Mouse (Mus musculus) stomach, embryonic 14.5 days (tissue): ENCODE measurements at regions not wholly inside any gene's neighbourhood (a gene's known extent, or its start where the extent isn't known, plus 50 kb on each side); places are given as distances from the start of the nearest gene placed in this dataset.

Experiments
- ATAC-seq: fragments of 200-750 bp; cut with Nextera tagmentation; 2 replicates; pipeline ENCODE4 v1.8.0; 2017; ENCODE audit warnings: low read depth, moderate TSS enrichment; ENCODE audit not compliant: insufficient number of reproducible peaks, insufficient read depth, low FRiP score
- H3K27ac ChIP-seq: fragments of 300-500 bp; sonication (generic); 2 replicates; pipeline ENCODE4 v1.5.1; 2014; ENCODE audit warnings: mild to moderate bottlenecking, low read length, moderate library complexity, mixed read lengths
- H3K27me3 ChIP-seq: fragments of 300-500 bp; sonication (generic); 2 replicates; pipeline ENCODE4 v1.6.1; 2014; ENCODE audit warnings: low read length, control low read depth, mixed read lengths; ENCODE audit not compliant: control insufficient read depth, insufficient read depth
- H3K36me3 ChIP-seq: fragments of 300-500 bp; sonication (generic); 2 replicates; pipeline ENCODE4 v1.6.1; 2014; ENCODE audit warnings: mild to moderate bottlenecking, control low read depth, low read length, moderate library complexity, mixed read lengths; ENCODE audit not compliant: control insufficient read depth, insufficient read depth
- H3K4me1 ChIP-seq: fragments of 300-500 bp; sonication (generic); 2 replicates; pipeline ENCODE4 v1.6.1; 2014; ENCODE audit warnings: low read length, control low read depth, mixed read lengths; ENCODE audit not compliant: control insufficient read depth, insufficient read depth
- H3K4me2 ChIP-seq: fragments of 300-500 bp; sonication (generic); replicated peaks from 2 replicates; pipeline ENCODE4 v1.6.1; 2014; ENCODE audit warnings: low read depth, low read length, control low read depth
- H3K4me3 ChIP-seq: fragments of 300-500 bp; sonication (generic); 2 replicates; pipeline ENCODE4 v1.5.1; 2014; ENCODE audit warnings: low read depth, low read length, control low read depth
- H3K9ac ChIP-seq: fragments of 300-500 bp; sonication (generic); replicated peaks from 2 replicates; pipeline ENCODE4 v1.6.1; 2014; ENCODE audit warnings: low read depth, mild to moderate bottlenecking, control low read depth, low read length, moderate library complexity, mixed read lengths
- H3K9me3 ChIP-seq: fragments of 300-500 bp; sonication (generic); 2 replicates; pipeline ENCODE4 v1.6.1; 2016; ENCODE audit warnings: low read depth, low read length, control low read depth; ENCODE audit not compliant: control insufficient read depth
- WGBS: fragments of 180-500 bp; shearing (Covaris S2); extraction: QIAGEN DNeasy Blood & Tissue Kit; methylation state at CpG from one replicate; pipeline ENCODE4 v1.1.7; 2014; 5-methylcytosine and 5-hydroxymethylcytosine counted together

DNA sequence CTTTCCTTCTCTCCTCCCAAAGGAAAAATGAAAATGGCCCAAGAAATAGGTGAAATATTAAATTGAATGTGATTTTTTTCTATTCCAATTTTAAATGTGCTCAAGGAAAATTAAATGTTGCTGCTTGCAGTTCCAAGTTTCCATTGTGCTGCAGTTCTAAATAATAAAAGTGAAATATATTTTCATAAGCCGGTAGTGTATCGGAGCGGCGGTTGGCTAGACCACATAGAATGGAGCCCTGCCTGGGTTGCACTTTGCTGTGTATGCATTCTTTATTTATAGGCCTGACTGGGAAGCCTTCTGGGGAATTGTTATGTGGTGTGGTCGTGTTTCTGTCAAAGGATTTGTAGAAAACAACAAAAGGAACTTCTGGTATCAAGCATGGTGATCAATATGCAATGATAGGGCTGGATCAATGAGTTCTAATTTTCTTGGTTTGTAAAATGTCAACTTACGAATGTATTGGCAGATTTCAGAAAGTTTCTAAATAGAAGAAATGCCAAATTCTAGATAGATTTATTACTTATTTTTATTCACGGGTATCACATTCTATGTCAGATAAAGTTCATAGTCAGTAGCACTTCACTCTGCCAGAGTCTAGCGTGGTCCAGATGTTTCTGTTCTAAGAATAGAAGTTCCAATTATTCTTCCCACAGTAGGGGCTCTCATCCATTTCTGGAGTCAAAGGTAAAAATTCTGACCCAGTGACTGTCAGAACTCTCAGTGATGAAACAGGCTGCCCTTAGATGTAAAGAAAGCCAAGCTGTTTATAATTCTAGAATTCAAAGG is 123.0 kb downstream of the Otol1 start:
- H3K27ac ChIP-seq = no peak overlapping the region
- 79% methylated on average over 8 of the region's 8 CpGs for WGBS
- no peaks in the 10 kb centered on the region for H3K9me3 ChIP-seq
- H3K4me3 ChIP-seq = no peak overlapping the region
- no peak for ATAC-seq
- no peaks in the 10 kb centered on the region for H3K27me3 ChIP-seq
- no peak overlapping the region for H3K9ac ChIP-seq
- H3K4me2 ChIP-seq = no peak overlapping the region
- no peaks in the 10 kb centered on the region for H3K4me1 ChIP-seq
- no peaks in the 10 kb centered on the region for H3K36me3 ChIP-seq

DNA sequence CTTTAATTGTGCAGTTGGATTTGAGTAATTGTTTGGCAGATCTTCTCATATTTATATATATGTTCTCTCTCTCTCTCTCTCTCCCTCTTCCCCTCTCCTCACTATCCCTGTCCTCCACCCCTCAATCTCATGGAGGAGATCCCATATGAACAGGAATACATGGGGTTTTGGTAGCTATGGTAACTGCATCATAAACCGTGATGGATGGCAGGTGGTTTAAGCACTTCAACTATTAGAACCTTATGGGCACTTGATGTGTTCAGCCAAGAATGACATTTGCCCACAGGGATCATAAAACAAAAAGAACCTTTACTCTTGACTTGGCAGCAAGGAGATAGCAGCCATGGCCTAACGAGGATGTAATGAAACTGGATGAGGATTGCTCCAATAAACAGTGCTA is 127.5 kb downstream of the Otol1 start:
- no peak for ATAC-seq
- WGBS = 60% methylated on average over 2 of the region's 2 CpGs
- H3K27me3 ChIP-seq = no peaks in the 10 kb centered on the region
- H3K4me2 ChIP-seq = no peak overlapping the region
- no peaks in the 10 kb centered on the region for H3K9me3 ChIP-seq
- no peaks in the 10 kb centered on the region for H3K36me3 ChIP-seq
- H3K4me1 ChIP-seq = no peaks in the 10 kb centered on the region
- H3K4me3 ChIP-seq = no peak overlapping the region
- H3K9ac ChIP-seq = no peak overlapping the region
- H3K27ac ChIP-seq = no peak overlapping the region

DNA sequence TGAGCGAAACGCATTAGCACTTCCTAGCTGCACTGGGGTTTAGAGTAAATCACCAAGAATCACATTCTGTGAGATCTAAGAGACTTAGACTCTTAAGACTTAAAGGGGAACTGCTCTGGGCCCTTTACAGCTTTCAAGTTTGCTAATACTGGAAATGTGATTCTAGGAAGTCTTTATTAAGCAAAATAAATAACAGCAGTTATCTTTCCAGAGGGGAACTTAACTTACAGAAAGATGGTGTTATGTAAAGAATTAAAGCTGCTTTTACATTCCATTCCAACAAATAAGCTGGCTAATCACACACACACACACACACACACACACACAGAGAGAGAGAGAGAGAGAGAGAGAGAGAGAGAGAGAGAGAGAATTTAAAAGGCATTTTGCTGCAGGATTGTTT is 131.1 kb downstream of the Otol1 start:
- no peaks in the 10 kb centered on the region for H3K9me3 ChIP-seq
- H3K9ac ChIP-seq = no peak overlapping the region
- no peak overlapping the region for H3K4me2 ChIP-seq
- H3K27ac ChIP-seq = no peak overlapping the region
- H3K4me3 ChIP-seq = no peak overlapping the region
- ATAC-seq = no peak
- WGBS = 71% methylated on average over 2 of the region's 2 CpGs
- H3K4me1 ChIP-seq = no peaks in the 10 kb centered on the region
- no peaks in the 10 kb centered on the region for H3K27me3 ChIP-seq
- no peaks in the 10 kb centered on the region for H3K36me3 ChIP-seq

DNA sequence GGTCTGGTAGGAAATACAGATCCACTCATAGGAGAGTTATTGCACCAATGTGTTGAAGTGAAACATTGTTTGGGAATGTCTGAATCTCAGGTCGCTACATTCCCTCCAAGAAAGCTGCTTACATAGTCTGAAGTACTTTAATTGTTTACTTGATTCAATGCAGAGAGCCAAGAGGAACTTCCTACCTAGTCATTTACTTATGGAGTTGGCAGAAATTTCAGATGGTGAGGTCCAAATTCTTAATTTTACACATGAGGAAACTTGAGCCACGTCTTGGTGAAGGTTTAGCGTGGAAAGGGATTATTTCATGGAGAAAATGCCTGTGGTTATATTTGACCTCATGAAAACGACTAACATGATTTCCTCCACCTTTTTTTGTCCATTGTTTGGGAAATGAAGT is 131.5 kb downstream of the Otol1 start:
- Histone ChIP-seq H3K4me3 (no peak overlapping the region), H3K4me1 (no peaks in the 10 kb centered on the region), H3K27me3 (no peaks in the 10 kb centered on the region), H3K9me3 (no peaks in the 10 kb centered on the region), H3K4me2 (no peak overlapping the region), H3K9ac (no peak overlapping the region), H3K27ac (no peak overlapping the region), H3K36me3 (no peaks in the 10 kb centered on the region)
- WGBS = 53% methylated on average over 4 of the region's 4 CpGs
- no peak for ATAC-seq

DNA sequence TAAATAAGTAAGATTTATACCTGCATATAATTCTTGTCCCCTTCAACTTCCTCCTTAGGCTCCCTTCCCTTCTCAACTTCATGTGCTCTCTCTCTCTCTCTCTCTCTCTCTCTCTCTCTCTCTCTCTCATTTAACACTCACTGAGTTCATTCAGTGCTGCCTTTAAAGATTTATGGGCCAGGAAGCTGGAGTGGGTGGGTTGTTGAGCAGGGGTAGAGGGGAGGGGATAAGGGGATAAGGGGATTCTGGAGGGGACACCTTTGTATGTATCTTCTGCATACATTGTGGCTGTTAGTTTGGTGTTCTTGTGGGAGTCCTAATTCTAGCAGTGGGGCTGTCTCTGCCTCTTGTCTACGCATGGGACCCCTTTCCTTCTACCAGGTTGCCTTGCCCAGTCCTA is 138.3 kb downstream of the Otol1 start:
- no peak overlapping the region for H3K4me3 ChIP-seq
- H3K27ac ChIP-seq = no peak overlapping the region
- no peaks in the 10 kb centered on the region for H3K27me3 ChIP-seq
- H3K36me3 ChIP-seq = no peaks in the 10 kb centered on the region
- no peaks in the 10 kb centered on the region for H3K9me3 ChIP-seq
- no peak overlapping the region for H3K4me2 ChIP-seq
- no peak for ATAC-seq
- 85% methylated on average over 1 of the region's 1 CpGs for WGBS
- H3K9ac ChIP-seq = no peak overlapping the region
- 0 out of 2 replicates have a peak, but pooled peaks cover 4% of the 10 kb centered on the region for H3K4me1 ChIP-seq

DNA sequence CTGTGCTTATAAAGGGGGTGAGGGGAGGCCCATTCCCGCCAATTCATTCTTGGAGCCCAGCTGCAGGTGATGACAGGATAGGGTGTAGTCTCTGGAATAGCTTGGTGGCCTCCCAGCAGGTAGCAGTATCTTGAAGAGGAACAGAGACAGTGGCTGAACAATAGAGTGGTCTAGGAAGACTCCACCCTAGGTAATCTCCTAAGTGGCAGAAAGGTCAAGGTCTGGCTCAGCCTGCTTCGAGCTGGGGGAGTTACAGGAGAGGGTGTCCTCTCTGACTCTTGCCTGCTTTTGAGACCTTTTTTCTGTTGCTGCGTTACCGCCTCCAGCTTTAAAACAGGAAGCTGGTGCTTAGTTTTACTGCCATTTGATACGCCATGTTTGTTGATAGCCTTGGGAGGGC is 143.7 kb downstream of the Otol1 start:
- Histone ChIP-seq H3K9me3 (no peaks in the 10 kb centered on the region), H3K9ac (no peak overlapping the region), H3K36me3 (no peaks in the 10 kb centered on the region), H3K4me2 (no peak overlapping the region), H3K4me3 (no peak overlapping the region), H3K27ac (no peak overlapping the region), H3K4me1 (no peaks in the 10 kb centered on the region), H3K27me3 (no peaks in the 10 kb centered on the region)
- no peak for ATAC-seq
- 58% methylated on average over 5 of the region's 5 CpGs for WGBS

DNA sequence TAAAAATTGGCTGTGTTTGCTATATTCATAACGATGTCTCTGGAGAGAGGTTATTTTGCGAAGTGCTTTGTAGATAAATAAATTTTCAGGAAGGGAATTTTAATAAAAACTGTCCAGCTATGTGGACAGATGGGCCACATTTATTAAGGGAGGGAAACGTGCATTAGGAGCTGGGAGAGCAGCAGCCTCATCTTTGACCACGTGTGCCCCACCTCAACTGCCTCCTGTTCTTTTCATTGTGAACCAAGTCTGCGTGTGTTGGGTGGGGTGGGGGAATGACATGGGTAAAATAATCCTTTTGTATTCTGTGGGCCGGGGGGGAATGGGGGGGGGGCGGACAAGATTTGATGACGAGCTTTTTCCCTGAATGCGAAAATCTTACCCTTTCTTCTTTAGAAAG is 152.6 kb downstream of the Otol1 start:
- Histone ChIP-seq H3K4me3 (no peak overlapping the region), H3K36me3 (no peaks in the 10 kb centered on the region), H3K4me2 (no peak overlapping the region), H3K27ac (no peak overlapping the region), H3K27me3 (no peaks in the 10 kb centered on the region), H3K9ac (no peak overlapping the region), H3K9me3 (no peaks in the 10 kb centered on the region), H3K4me1 (no peaks in the 10 kb centered on the region)
- WGBS = 69% methylated on average over 9 of the region's 9 CpGs
- ATAC-seq = no peak

DNA sequence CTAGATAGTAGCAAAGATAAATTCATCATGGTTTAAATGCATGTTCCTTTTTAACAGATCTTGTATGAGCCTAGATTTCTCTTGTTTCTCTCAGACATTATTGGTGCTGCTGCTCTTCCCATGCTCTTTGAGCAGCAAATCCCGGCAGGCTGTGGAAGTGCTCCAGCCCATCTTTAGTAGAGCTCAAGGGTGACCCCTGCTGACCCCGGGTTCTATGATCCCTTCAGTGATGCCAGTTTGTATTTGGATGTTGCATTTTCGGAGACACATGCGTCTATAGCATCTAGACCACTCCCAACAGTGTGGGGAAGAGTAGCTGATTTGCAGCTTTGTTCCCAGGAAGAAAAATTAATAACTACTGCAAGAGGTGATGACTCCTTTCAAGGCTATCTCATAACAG is 164.3 kb downstream of the Otol1 start:
- Histone ChIP-seq H3K4me3 (no peak overlapping the region), H3K4me2 (no peak overlapping the region), H3K9me3 (no peaks in the 10 kb centered on the region), H3K27me3 (no peaks in the 10 kb centered on the region), H3K9ac (no peak overlapping the region), H3K27ac (no peak overlapping the region), H3K36me3 (no peaks in the 10 kb centered on the region), H3K4me1 (no peaks in the 10 kb centered on the region)
- ATAC-seq = no peak
- WGBS = 51% methylated on average over 4 of the region's 4 CpGs

DNA sequence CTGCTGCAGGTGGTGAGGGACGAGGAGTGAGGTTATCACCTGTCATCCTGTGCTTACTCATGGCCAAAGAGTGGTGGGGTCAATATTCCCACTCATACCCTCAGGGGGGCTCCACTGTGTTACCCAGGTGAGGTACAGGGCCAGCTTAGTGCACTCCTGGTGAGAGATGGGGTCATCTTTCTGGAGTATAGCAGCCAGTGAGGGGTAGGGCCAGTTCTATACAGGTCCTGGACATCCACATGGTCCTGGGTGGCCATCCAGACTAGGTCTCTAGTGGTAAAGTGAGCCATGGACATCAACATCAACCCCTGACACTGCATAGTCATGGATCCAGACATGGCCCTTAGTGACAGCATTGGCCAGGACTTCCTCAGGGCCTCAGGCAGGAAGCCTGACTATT is 169.0 kb downstream of the Otol1 start:
- 79% methylated on average over 1 of the region's 1 CpGs for WGBS
- H3K27ac ChIP-seq = no peak overlapping the region

More for the DNA sequence above, 169.0 kb downstream of the Otol1 start:
- H3K4me2 ChIP-seq = no peak overlapping the region
- H3K36me3 ChIP-seq = no peaks in the 10 kb centered on the region
- H3K4me3 ChIP-seq = no peak overlapping the region
- ATAC-seq = peak; percentile 42; the same call in 1 of the 2 replicates
- H3K9me3 ChIP-seq = no peaks in the 10 kb centered on the region
- no peaks in the 10 kb centered on the region for H3K27me3 ChIP-seq
- no peak overlapping the region for H3K9ac ChIP-seq
- H3K4me1 ChIP-seq = no peaks in the 10 kb centered on the region
